Mouse (Mus musculus): Measurements from ENCODE around the gene Lrrc3c.
A peak's percentile ranks its signal among the peaks of the same experiment; 100 is the strongest.
"Not testable (repeated sequence)": the region's sequence is repeated elsewhere in the genome, so short reads cannot be mapped to it uniquely, and the experiment has no call there.

The Lrrc3c gene

DNA sequence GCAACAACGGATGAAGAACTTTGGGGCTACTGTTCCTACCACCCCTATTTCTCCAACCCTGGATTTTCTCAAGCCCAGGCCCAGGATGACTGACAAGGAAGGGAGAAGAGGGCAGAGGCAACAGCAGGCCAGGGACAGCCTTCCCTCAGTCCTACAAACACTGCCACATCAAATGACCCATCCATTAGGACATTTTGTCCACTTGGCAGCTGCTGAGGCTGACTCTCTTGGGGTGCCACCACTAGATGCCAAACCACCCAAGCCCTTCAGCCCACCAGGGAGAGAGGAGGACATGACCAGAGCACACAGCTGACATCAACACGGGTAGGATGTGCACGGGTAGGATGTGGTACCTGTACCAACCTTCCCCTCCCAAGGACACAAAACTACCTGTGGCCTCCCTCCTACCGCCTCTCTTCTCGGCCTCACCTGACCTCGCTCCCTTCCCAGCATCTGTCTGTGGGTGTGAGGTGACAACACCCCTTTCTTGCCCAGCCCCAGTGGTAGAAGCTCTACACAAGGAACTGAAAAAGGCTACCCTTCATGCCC is 13.4 kb upstream of the Lrrc3c start:
- DNase-seq (ENCODE audit: extremely low read depth, insufficient read length, low spot score), result no peak

DNA sequence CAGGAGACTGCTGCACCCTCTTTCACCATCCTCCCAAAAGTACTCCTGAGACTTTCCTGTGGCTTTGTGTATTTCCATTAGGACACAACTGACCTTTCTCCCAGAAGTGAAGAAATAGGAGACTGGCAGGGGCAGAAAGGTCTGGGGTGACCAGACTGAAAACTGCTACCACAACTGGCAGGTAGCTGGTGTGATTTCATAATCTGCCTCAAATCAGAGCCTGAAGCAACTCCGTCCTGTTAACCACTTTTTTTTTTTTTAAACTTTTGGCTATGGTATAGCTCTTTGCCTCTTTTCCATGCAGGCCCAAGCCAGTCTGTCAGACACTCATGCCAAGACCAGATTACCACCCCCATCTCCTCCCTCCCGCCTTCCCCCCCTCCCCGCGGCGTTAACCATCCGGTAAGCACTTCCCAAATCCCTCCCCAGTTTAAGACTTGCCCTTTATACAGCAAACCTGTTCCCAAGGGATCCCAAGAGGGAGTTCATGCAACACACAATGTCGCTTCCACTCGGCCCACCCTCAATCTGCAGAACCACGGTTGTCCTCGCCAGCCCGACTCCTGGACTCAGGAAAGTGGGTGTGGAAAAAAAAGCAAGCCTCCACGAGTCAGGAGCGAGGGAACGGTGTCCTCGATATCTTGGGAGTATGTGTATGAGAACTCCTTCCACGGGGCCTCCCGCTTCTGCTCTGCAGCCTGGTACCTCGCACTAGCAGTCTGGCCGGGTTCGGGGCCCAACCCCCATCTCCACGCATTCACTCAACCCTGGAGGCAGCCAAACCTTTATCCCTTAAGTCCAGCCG is 11.8 kb upstream of the Lrrc3c start:
- peak; percentile 52 for DNase-seq (ENCODE audit: extremely low read depth, insufficient read length, low spot score)

DNA sequence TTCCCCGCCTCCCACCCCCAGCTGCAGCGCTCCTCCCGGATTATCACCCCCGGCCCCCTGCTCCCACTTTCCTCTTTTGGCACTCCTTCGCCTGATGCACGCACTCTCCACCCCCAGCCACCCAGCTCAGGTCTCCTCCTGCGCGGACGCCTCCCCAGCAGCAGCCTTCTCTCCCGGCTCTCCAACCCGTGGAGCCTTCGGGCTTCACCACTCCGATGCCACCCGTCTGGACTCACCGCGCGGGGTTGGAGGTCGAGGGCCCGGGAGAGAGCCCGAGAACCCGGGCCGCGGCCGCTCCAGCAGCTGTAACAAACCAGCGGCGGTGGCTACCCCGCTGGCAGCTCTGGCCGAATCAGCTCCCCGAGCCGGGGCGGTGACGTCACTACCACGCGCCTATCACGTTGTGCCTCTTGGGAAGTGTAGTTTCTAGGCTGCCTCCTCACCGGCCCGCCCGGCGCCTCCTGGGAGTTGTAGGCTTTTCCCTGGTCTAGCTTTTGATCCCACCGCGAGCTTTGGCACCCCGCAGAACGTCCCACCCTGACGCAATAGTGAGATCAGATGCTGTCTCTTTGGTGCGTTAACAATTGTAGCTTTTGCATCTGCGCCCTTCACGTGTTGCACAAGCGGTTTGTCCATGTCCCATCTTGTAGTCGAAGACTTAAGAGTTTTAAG is 11.1 kb upstream of the Lrrc3c start, which contains the start of gene Ormdl3:
Gene Ormdl3, minus strand, starts transcription at position 477 of the 672 bp plus-strand sequence.
- DNase-seq (ENCODE audit: extremely low read depth, insufficient read length, low spot score), result peak; percentile 93

DNA sequence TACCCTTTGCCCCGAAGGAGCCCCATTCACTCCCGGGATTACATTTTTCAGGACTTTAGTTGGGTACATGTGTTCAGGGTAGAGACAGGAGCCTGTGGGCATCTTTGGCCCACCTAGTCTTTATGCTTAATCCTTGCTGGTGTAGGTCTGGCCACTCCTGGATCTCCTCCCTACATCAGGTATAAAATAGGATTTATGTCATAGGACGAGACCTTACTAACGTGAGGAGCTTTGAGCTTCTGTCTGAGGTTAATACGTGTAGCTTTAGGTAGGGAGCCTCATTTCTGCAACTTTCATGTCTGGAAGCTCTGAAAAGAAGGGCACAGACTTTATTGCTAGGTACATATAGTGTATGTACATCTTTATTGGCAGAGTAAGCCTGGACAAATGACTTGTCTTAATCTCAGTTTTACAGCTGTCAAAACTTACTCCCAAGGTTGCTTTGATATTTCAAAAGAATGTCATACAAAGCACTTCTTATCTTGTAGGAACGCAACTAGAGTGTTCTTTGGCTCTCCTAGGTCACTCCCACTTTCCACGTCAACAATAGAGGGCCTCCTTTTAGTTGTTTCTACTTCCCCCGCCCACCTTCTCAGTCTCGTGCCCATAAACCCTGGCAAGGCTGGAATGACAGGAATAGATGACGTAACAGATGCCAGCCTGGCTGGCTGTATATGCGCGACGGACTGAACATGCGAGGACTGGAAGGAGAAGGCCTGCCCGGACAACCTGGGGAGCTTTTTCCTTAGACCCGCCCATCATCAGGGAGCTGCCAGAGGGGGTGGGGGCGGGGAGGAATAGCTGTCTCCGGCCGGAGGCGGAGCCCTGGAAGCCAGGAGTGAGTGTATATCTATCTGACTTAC is 10.2 kb upstream of the Lrrc3c start:
- peak; percentile 92 for DNase-seq (ENCODE audit: extremely low read depth, insufficient read length, low spot score)

DNA sequence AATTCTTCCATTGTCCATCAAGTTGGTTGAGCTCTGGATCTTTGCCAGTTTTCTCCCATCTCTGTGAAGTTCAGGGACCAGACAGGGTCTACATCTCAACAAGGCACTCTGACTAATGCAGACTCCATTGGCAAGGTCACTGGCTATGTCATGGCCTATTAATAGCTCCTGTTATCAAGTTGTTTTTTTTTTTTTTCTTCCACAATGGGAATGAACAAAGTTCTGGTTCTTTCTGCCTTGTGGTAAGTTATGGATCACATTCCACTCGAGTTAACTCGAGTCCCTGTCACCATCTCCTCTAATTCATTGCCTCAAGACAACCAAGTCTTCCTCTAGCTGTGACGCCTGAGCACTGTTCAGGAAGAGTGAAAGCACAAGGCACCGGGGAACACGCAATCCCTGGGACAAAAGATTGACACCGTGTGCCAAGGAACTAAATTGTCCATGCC is 9.2 kb upstream of the Lrrc3c start:
- DNase-seq (ENCODE audit: extremely low read depth, insufficient read length, low spot score), result no peak

DNA sequence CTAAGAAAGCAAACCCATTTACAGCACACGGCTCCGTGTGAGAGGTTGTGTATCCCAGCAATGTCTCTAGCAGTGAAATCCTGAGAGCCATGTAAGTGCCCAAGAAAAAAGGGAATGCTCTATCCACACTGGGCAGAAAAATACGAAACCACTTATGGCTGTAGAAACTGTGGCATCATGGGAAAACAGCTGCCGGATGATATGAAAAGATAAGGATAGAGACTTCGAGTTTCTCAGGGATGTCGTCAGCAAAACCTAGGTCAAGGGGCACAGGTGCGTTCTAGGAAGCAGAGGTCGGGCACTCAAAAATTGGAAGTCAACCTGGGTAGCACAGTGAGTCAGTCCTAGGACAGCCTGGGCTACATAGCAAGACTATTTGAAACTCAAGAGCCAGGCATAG is 8.8 kb upstream of the Lrrc3c start:
- no peak for DNase-seq (ENCODE audit: extremely low read depth, insufficient read length, low spot score)

DNA sequence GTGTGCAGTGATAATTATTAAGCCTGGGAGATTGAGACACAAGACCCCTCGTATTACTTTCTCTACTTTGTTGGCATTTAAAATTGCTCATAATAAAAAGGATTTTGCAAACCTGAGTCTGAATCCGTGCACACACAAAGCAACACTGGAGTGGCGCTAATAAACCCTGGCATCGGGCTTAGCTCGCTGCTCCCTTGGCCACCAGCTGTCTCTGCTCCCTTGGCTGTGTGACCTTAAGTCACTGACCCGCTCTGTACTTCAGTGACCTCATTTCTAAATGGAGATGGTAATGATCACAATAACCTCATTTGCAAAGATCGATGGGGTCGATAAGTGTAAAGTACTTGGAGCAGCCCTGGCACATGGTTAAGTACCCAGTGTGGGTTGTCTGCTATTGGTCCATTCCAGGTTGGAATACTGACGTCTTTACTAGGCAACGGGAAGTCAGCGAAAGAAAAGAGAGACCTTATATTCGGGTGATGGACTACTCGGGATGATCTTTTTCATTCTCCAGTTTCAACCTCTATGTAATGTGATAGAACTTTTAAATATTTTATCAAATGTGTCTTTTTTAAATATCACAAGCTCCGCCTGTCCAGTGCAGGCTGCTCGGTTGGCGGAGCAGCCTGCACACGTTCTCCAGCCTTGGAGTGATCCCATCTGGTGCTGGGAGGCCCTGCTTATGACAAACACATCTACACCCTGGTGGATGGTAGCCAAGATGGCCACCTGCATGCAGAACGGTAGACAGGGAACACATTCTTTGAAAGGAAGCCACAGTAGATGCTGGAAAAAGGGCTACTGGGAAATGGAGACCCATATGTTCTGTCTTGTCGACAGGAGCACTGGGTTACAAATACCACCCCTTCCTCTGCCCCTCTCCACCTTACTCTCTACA is 7.3 kb upstream of the Lrrc3c start:
- no peak for DNase-seq (ENCODE audit: extremely low read depth, insufficient read length, low spot score)

DNA sequence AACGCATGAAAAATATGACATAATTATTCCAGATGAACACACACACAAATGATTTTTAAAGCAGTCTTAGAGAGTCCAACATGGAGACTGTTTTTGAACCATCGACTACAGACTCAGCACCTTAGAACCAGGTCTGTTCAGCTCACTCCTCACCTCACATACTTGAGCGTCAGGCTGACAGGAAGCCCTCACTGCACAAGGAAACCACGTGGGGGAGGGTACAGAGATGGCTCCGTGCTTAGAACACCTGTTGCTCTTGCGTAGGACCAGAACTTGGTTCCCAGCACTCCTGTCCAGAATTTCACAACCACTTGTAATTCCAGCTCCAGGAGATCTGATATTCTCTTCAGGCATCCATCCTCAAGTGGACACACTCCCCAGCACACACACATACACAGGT is 3.1 kb upstream of the Lrrc3c start:
- DNase-seq (ENCODE audit: extremely low read depth, insufficient read length, low spot score), result no peak

DNA sequence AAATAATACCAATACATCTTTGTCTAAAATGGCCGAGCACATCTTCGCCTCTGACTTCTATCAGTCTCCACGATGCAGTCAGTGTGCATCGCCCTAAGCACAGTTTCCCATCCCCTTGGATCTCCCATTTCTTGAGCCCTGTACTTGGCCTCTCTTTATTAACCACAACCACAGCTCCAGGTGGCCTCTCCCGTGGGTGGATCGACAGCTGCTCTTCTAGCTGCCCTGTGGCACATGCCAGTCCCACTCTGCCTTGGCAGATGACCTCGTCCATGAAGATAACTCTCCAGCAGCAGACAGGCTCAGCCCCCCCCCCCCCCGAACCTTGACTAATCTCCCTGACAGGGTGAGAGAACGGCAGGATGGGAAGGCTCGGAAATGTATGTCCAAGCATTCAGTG is 2.6 kb upstream of the Lrrc3c start:
- no peak for DNase-seq (ENCODE audit: extremely low read depth, insufficient read length, low spot score)

DNA sequence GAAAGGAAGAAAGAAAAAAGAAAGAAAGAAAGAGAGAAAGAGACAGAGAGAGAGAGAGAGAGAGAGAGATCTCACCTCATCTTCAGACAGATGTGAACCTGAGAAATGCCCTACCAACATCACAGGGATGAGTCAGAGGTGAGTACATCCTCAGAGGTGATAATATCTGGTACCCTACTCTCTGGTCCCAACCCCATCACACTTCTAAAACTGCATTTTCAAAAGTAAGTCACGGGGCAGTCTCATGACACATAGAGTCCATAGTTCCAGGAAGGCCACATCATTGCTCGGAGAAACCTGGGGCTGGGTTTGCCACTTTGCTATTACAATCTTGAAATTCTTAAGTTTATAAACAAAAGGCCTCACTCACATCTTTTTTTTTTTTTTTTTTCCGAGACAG is 2.1 kb upstream of the Lrrc3c start:
- no peak for DNase-seq (ENCODE audit: extremely low read depth, insufficient read length, low spot score)

DNA sequence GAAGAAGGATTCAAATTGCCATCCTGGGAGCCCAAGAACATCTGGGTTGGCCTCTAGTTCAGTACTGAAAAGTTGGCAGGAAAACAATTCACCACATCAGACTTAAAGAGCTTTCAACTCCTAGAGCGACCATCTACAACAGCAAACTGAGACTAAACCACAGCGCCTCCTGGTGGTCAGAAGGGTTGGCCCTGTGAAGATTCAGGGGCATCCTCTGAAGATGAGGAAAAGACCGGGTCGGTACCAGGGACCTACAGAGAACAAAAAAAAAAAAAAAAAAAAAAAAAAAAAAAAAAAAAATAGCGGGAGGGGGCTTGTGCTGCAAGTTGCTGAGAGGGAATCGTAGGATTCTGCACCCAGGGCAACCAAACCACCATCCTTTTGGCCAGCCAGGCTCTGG is 728 bp upstream of the Lrrc3c start:
- DNase-seq (ENCODE audit: extremely low read depth, insufficient read length, low spot score), result no peak

DNA sequence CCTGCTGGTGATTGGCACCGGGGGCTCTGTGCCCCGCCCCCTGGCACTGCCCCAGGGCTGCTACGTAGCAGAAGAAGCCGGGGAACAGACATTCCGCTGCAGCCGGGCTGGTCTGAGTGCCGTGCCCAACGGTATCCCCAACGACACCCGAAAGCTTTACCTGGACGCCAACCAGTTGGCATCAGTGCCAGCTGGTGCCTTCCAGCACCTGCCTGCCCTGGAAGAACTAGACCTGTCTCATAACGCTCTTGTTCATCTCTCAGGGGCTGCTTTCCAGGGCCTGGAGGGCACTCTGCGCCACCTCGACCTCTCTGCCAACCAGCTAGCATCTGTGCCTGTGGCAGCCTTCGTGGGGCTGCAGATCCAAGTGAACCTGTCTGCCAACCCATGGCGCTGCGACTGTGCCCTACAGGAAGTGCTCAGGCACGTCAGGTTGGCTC is 780 bp downstream of the Lrrc3c start:
- DNase-seq (ENCODE audit: extremely low read depth, insufficient read length, low spot score), result no peak

DNA sequence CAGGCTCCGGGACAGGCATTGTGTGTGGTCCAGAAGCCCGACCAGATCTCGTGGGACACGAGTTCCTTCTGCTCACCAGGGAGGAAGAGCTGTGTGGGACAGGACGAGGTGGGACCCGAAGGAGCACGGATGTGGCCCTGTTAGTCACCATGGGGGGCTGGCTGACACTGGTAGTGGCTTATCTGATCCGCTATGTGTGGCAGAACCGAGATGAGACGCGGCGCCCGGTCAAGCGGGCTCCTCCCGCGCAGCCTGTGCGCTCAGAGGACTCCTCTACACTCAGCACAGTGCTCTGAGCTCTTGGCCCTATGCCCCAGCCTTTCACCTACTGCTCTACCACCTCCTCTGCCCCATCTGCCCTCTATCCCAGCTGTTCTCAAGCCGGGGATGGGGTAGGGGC is 1.2 kb downstream of the Lrrc3c start:
- DNase-seq (ENCODE audit: extremely low read depth, insufficient read length, low spot score), result no peak

DNA sequence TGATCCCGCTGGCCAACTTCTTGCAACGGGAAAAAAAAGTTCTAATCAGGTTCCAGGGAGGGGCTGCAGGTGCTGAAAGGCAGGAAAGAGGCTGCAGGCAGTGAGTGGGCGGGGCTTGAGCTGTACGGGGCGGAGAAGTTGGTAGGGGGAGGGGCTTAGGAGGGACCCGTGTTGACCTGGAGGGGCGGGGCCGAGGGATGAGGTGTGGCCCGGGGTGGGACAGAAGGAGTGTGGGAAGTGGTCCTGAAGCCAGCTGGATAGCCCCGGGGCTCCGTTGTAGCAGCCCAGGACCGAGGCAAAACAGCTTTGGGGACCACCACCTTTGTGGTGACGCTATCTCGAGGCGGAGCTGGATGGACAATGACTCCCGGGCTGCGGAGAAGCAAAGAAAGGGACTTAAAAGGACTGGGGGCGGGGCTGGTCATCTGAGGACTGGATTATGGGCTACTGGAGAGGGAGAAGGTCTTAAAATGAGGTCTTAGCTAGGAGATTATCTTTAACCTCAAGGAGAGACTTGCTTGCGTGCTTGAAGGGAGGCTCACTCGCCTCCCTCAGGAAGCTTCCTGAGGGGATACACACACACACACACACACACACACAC is 4.1 kb downstream of the Lrrc3c start:
- no peak for DNase-seq (ENCODE audit: extremely low read depth, insufficient read length, low spot score)

DNA sequence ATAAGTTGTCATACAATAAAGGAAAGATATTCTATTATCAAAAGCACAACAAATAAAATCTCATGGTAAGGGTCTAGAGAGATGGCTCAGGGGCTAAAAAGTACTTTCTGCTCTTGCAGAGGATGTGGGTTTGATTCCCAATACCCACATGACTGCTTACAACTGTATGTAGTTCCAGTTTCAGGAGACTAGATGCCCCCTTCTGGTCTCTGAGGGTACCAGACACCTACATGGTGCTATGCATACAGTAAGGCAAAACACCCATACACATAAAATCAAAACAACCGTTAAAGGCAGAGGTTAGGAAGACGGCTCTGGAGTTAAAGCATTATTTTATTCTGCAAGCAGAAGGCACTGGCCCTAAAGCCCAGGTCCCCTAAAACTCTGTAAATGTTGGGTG is 5.9 kb downstream of the Lrrc3c start:
- no peak for DNase-seq (ENCODE audit: extremely low read depth, insufficient read length, low spot score)

DNA sequence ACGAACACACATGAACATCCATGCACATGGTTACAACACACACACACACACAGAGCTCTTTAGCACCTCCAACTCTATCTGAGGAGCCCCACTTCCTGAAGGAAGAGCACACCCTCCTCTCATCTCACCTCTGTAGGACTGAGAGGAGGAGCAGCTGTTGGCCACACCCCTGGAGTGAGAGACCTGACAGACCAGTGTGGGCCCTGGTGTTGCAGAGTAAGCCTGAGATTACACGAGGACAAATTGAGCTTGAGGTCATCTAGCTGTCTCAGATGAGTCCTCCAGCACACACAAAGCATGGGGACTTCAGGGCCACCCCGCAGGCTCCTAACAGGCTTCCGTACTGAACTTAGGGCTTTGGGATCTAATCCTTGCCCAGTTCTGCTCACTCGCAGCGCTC is 6.8 kb downstream of the Lrrc3c start:
- not testable (repeated sequence) for DNase-seq (ENCODE audit: extremely low read depth, insufficient read length, low spot score)

DNA sequence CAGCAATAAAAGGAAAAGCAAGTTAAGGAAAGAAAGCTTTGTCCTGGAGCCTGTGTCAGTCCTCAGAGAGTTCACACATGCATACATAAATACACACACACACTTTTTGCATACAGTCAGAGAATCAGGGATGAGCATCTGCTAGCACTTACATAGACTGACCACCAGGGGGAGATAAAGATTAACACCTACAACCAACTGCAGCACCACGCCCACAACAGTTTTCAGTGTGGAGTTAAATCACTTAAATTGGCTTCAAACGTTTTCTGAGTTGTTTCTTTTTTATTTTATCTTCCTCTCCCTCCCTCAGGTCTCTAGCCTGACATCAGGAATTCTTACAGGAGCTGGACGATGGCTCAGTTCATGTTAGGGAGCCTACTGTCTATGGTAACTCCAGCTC is 8.7 kb downstream of the Lrrc3c start:
- DNase-seq (ENCODE audit: extremely low read depth, insufficient read length, low spot score), result no peak

DNA sequence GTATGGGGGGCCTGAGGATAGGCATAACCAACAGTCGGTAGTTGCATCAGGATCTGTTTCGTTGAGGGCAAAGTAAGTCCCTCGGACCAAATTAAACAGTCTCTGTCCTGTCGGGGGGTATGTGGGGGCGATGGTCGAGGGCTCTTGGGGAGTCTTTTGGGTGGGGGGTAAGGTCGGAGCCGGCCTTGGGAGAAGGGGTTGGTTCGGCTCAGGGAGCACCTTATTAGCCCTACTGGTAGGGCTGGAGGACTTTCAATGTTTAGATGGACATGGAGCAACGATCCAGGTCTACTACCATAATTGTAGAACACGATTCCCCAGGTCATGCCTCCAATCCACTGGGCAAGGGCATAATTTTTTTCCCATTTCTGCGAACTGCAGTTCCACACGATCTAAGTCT is 22.7 kb downstream of the Lrrc3c start:
- no peak for DNase-seq (ENCODE audit: extremely low read depth, insufficient read length, low spot score)

DNA sequence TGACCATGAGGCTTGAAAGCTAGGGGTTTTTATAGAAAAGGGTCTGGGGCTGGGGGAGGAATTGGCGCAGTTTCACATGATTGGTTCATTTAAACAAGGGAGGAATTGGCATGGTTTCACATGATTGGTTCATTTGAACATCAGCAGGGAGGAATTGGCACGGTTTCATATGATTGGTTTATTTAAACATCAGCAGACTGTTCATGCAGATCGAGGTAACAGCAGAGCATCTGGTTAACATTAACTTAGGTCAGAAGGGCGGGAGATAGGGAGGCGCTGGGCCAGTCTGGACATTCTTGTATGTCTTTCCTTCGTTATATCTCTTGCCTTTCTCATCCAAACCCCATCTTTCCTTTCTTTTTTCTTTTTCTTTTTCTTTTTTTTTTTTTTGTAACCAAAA is 25.9 kb downstream of the Lrrc3c start:
- DNase-seq (ENCODE audit: extremely low read depth, insufficient read length, low spot score), result not testable (repeated sequence)
